Mouse (Mus musculus) left cerebral cortex, postnatal 4 days (tissue): ENCODE results near the gene Pigl. TPM values are rescaled to one million over a fixed set of nuclear protein-coding genes. Genes with fewer than 3 reads are reported as not detected.
"Not testable (repeated sequence)": the region's sequence is repeated elsewhere in the genome, so short reads cannot be mapped to it uniquely, and the experiment has no call there.

Experiments
- DNase-seq: peaks from one replicate; pipeline ENCODE4 v3.0.0-alpha.2; 2022
- intact Hi-C: fragments of 180-260 bp; cut with DNase I; formaldehyde crosslinking; loops from one replicate; pipeline ENCODE4 v1.15.1; 2025
- total RNA-seq, 2 experiments: library from RNA; stranded (reverse); gene quantifications; 2 replicates each; pipeline ENCODE4 v1.2.3; 2021

Pigl gene
- total RNA-seq, 2 experiments from 2014 or later = 5.4 to 6.8 TPM

DNA sequence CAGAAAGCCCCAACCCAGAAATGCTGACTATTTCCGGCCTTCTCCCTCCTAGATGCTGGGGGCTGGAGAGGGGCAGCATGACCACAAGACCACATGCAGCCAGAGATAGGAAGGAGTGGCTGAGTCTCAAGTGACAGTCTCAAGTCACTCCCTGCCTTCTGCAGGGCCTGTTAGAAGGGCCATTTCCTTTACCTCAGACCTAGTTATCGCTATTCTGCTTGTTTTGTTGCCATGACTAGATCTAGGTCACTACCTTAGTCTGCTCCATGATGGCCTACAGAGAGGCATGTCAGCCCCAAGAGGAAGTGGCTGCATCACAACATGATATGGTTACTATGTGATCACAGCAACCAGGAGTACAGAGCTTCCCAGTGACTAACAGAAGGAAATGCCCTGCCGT is 8.3 kb downstream of the Pigl start:
- no peak for DNase-seq
- intact Hi-C loops = no loop called here

DNA sequence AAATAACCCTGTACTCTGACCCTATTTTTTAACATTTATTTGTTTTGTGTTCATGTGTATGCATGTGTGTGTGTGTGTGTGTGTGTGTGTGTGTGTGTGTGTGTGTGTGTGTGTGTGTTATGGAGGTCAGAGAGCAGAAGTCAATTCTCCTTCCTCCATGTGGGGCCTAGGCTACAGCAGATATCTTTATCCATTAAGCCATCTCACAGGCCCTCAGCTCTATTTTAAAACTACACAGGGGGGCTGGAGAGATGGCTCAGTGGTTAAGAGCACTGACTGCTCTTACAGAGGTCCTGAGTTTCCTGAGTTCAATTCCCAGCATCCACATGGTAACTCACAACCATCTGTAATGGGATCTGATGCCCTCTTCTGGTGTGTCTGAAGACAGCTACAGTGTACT is 9.0 kb downstream of the Pigl start:
- intact Hi-C loops, DNase-seq: not testable (repeated sequence)

DNA sequence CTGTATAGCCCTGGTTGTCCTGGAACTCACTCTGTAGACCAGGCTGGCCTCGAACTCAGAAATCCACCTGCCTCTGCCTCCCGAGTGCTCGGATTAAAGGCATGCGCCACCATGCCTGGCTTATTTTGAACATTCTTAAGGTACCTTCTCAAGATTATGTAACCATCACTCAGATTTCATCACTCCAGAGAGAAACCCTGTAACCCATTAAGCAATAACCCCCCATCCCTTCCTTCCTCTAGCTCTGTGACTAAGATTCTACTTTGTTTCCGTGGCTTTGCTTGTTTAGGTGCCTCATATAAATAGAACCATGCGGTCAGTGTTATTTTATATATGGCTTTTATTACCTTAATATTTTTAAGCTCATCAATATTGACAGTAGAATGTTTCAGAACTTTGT is 12.2 kb downstream of the Pigl start:
- intact Hi-C loops = no loop called here
- no peak for DNase-seq

DNA sequence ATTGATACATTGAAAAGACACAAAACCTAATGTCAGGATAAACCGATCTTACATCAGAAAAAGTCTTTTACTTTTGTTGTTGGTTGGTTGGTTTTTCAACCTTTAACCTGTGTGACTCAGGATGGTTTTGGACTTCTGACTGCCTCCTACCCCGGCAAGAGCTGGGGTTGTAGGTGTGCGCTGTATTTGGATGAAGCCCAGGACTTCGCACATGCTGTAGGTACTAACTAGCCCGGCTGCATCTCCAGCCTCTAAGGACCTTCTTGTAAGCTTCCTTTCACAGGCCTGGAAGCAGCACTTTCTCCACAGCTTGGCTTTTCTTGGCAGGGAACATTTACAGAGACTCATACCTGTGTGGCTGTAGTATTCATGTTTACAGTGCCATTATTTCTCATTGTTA is 15.3 kb downstream of the Pigl start:
- no peak for DNase-seq
- intact Hi-C loops = no loop called here

DNA sequence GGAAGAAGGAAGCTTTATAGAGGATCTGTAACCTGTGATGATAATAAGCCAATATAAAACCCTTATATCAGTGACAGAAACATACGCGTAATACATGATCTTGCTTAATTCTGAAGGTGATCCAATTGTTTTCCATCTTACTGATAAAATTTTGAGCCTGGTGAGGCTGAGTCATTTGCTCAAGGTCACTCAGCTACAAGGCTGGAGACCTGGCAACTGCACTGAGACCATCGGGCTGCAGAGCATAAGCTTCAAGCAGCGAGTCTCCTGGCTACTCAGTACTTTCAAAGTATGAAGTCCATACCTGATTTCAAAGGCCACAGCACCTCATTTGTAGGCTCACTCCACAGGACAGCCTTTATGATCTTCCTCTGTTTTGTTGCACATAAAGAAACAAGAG is 17.9 kb downstream of the Pigl start:
- intact Hi-C loops = no loop called here
- no peak for DNase-seq

DNA sequence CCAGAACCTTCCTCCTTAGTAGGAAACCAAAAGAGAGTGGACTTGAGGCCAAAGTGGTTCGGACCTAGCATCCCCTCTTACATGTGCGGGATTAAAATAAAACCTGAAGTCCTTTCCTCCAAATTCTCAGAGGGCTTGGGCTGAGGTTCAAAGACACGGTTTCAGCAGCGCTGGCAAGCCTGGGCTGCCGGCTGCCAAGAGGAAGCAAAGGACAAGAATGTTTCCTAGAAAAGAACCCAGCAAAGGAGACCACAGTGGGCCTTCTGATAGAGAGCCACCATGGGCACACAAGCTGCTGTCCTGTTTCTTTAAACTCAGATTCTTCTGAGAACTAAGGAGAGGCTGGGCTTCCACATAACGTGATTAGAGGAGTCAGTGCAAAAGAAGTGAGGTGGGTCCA is 20.7 kb downstream of the Pigl start:
- no peak for DNase-seq
- intact Hi-C loops = no loop called here

DNA sequence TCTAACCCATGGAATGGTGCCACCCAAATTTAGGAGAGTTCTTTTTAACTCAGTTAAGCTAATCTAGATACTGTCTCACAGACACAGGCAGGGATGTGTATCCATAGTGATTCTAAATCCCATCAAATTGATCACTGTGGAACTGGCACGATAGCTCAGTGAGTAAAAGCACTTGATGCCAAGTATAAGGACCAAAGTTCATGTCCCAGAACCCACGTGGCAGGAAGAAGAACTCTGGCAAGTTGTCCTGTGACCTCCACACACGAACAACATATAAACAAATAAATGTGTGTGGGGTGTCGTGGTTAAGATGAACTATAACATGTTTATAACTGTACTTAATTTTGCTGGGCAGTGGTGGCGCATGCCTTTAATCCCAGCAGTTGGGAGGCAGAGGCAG is 21.3 kb downstream of the Pigl start:
- intact Hi-C loops = no loop called here
- DNase-seq = no peak

DNA sequence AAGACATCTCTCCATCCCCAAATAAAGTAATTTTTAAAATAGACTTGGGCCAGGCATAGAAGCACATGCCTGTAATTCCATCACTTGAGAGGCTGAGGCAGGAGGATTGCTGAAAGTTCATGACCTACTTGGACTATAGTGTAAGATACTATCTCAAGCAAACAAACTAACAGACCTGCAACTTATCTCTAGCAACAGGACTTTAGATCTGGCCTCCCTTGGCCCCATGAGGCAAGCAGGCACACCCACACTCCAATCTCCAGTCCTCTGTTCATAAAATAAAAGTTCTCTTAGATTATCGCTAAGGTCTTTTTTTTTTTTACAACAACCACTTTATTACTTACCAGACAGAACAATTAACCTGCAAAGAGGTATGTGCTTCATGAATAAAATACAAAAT is 28.7 kb downstream of the Pigl start:
- intact Hi-C loops = no loop called here
- DNase-seq = no peak

DNA sequence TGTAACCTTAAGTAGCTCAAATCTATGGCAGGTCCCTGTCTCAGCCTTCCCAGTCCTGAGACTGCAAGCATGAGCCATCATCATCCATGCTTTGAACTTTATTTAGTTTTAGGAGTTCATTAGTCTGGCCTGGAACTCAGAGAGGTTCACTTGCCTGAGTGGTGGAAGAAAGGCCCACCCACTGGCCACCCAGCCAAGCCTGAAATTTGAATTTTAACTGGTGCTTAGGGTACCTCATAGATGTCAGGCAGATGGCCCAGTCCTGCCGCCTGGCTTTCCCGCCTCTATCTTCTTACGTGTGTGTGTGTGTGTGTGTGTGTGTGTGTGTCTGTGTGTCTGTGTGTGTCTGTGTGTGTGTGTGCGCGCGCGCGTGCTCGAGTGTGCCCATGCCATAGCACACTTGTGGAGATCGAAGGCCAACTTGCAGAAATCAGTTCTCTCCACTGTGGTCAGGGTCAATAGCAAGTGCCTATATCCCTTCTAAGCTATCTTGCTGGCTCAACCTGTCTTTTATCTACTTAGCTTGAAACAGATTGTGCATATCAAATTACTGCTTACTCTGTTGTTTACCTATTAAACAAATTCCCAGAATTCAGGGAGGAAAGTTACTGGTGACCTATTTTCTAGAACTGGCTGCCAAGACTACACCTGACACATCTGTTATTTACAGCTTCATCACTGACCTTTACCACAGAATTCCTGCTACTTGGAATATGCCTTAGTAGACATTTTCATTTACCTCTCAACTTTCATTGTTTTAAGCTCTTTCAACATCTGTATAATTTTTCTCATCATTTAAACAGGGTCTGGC is 29.5 kb downstream of the Pigl start:
- intact Hi-C loops = no loop called here
- no peak for DNase-seq

DNA sequence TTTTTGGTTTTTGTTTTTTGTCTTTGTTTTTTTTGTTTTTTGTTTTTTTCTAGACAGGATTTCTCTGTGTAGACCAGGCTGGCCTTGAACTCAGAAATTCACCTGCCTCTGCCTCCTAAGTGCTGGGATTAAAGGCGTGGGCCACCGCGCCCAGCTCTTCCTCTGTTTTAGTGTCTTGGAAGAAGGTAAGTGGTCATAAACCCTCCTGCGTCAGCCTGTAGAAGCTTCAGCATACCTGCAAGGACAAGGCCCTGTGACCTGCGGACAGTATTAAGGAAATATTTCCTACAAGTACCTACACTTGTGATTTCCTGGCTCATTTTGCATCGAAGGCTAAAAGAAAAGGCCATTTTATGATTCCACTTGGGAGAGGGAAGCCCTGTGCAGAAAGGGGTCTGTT is 35.4 kb downstream of the Pigl start:
- DNase-seq = no peak
- intact Hi-C loops = no loop called here

DNA sequence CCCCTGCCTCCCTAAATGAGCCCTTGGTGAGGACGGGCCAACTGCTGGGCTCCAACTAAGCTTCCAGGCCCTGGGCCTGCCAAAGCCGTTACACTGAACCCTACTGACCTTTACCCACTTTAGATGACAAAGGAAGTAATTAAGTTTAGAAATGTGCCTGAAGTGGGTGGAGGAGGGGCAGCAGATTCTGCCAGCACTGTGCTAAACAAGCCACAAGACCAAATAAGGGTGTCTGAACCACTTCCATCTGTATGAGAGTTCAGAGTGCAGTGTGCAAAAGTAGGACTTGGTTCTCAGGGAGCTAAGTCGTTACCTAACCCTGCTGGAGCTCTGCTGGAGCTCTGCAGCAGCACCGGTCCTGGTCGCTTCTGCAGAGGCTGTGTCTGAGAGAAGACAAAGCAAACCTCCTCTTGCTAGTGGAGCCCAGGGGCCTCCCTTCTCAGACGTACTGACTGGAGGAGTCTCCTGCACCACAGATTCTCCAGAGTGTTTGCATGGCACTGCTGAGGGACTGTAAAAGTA is 36.6 kb downstream of the Pigl start:
- no peak for DNase-seq
- intact Hi-C loops = no loop called here

DNA sequence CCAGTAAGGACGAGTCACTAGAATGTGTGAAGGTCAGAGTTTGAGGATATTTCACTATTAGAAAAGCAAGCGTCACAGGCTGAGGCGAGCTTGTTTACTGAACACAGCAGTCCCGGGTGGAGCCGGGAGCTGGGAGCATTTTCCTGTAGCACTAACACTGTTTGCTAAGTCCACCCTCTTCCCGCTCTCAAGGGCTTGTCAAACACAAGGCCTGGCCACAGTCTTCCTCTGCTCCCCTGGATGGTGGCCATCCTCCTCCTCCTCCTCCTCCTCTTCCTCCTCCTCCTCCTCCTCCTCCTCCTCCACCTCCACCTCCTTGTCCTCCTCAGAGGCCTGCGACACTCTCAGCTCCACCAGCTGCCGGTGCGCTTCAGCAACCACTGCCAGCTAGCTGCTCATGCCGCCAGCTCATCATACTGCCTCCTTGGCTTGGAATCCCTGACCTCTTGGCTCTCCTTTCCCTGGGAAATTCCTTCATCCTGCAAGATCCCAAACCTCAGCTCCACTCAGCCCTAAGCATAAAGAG is 37.1 kb downstream of the Pigl start:
- DNase-seq = no peak
- intact Hi-C loops = no loop called here

DNA sequence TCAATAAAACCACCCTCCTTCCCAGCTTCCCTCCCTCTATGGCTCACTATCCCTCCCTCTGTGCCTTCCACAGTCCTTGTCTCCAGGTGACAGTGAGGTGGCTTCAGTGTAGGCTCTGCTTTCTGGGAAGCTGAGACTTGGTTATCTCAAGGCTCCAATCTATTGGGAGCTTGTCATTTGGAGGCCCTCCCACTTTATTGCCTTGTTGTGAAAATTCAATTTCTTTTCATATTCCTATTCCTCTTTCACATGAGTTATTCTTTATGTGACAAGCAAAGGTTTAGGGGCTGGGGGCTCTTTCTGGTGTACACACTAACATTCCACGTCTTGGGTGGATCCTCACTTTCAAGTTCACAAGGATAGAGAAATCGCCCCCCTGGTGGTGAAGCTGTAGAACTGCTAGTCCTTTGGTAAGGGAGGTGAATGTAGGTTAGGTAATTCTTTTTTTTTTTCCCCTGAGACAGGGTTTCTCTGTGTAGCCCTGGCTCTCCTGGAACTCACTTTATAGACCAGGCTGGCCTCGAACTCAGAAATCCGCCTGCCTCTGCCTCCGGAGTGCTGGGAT is 38.0 kb downstream of the Pigl start:
- intact Hi-C loops = no loop called here
- no peak for DNase-seq

DNA sequence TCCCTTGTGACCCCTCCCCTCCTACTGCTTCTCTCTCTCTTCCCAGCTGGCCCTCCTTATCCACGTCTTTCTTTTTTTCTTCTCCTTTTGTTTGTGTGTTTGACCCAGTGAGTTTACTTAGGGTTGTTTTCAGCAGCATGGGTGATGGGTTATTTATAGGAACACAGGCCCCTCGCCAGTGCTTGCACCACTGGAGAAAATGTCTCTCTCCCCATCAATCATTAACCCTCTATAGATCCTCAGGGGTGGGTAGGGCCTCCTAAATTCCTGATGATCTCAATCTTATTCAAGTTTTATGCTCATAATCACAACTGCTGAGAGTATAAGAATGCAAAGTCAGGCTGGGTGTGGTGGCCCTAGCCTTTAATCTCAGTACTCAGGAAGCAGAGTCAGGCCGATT is 38.9 kb downstream of the Pigl start:
- DNase-seq = no peak
- intact Hi-C loops = no loop called here

DNA sequence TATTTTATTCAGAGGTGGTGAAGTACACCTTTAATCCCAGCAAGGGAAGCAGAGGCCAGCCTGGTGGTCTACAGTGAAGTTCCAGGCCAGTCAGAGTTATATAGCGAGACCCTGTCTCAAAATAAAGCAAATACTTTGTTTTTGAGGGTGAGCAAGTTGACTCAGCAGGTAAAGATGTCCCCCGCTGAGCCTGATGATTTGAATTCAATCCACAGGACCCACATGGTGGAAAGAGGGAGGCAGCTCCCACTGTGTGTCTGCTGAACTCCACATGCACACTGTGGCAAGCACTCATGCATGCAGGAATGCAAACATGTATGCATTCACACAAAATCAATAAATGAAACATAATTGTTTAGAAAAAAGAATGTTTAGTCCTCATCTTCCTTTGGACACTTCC is 40.5 kb downstream of the Pigl start:
- intact Hi-C loops = no loop called here
- no peak for DNase-seq

DNA sequence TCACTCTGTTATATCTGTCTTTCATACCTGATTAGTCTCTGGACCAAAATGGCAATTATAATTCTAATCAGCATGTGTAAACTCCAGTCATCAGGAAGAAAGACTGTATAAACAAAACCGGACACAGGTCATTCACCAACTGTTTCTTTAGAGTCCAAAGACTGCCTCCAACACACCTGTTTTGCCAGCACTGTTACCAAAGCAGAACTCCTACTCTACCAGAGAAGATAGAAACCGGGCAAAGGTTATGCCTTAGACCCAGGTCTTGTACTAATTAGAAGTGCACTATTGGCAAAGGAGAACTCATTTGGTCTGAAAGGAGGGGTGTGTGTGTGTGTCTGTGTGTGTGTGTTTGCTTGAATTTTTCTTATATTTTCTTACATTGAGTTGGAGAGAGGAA is 42.3 kb downstream of the Pigl start:
- intact Hi-C loops = no loop called here
- no peak for DNase-seq

DNA sequence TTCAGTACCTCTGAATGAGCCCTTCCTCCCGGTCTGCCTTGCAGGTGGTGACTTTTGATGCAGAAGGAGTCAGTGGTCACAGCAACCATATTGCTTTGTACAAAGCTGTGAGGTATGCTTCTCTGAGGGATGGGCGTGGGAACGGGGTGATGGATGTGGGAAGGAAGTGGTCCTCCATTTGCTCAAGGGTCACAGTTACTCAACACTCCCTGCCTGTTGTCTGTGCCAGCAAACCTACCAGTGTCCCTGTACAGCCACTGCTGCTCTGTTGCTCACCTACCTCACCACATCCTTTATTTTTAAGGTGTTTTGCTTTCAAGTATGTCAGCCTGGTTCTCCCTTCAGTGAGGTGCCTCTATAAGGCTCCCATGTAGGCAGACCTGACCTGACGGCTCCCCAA is 49.4 kb downstream of the Pigl start:
- DNase-seq = no peak
- intact Hi-C loops = no loop called here

DNA sequence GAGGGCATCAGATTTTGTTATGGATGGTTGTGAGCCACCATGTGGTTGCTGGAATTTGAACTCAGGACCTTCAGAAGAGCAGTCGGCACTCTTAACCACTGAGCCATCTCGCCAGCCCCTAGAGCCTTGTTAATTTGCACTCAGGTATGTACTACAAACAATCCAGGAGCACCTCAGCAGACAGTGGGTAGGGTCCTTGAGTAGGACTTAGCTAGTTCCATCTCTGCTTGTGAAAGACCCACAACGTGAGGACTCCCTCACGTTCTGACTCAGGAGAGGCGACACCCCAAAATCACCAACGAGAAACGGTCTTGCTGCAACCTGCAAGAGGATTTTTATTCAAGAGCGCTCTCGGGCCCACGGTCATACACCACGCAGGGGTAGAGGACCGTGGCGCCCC is 50.1 kb downstream of the Pigl start:
- DNase-seq, intact Hi-C loops: not testable (repeated sequence)

DNA sequence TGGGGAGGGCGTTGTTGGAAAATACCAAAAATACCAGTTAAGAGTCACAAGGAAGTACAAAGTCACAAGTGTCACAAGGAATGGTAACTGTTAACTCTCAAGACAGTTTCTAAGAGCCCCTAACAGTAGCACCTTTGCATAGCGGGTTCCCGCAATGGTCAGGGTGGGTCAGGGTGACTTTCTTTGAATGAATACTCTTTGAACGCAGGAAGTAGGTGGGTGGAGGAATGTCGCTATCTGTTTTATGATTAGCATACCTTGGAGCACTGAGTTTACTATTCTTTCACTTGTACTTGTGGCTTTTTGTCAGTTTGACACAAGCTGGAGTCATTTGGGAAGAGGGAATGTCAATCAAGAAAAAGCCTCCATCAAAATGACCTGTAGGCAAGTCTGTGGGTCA is 50.6 kb downstream of the Pigl start:
- DNase-seq = not testable (repeated sequence)

DNA sequence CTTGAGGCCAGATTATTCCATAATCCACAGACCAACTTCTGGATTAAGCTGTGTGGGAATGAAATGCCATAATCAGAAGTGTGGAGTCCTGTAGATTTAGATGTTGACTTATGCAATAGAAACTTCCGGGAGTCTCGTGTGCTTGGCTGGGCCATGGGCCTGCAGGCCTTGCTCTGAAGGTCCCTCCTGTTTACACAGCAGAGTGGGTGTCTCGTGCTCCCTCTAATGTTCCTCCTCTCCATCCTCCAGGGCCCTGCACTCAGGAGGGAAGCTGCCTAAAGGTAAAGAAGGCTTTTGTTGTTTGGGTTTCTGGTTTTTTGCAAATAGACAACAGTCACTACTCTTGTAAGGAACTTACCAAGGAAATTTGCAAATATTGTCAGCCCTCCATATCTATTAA is 51.3 kb downstream of the Pigl start:
- intact Hi-C loops = no loop called here
- no peak for DNase-seq

More for the DNA sequence above, 50.6 kb downstream of the Pigl start:
- intact Hi-C loops = not testable (repeated sequence)

DNA sequence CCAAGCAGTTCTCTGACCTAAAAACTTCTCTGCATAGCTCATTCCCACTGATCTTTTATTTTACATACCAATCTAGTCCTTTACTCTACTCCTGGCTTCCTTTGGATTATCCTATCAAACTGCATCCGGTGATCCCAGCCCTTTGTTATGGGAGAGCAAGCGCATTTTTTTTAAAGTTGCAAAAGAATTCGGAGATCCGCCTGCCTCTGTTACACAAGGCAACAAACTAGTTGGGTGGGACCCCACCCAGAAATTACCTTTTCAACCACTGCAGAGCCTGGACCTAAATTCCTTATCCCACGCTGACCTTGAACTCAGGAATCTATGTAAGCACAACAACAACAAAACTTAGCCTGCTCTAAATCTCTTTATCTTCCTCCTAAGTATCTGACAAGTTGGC is 52.7 kb downstream of the Pigl start:
- intact Hi-C loops = no loop called here
- DNase-seq = no peak

DNA sequence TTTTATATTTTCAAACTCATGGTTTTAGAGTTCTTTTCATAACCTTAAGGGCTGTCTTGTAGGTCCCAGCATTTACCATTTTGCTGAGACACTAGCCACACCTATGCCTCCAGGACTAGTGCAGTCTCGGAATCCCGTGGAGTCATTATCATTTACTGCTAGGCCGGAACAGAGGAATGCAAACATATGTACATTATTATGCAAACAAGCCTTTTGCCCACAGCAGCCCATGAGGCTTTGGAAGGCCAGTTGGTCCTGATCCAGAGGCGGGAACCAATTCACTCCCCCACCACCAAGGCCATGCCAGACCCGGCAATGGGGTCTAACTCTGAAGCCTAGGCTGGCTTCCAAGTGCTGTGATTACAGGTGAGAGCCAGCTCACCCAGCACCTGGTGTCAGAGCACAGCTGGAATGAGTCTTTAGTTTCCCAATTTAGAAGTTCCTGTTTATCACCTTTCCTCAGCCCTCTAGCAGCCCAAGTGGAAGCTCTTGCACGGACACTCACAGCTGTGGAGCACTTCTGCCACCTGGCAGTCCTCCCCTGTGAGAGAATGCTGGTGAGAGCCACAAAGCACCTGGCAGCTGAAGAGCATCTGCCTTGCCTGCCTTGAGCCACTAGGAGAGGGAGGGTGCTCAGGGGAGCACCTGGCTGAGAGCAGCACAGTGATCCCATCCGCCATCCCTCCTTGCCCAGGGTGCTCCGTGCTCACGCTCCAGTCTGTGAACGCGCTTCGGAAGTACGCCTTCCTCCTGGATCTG is 53.4 kb downstream of the Pigl start:
- no peak for DNase-seq
- intact Hi-C loops = no loop called here
